Mouse (Mus musculus): Measurements from ENCODE around the gene Vps37c. TPM values are rescaled to one million over a fixed set of nuclear protein-coding genes. Genes with fewer than 3 reads are reported as not detected.

Vps37c gene
- polyA plus RNA-seq, 1 experiment from 2014 or later: 36.6 TPM

- Histone ChIP-seq H3K9me3 (replicated peaks) (no peaks in the 10 kb centered on the region), H3K4me1 (no peaks in the 10 kb centered on the region), H3K9ac (no peak overlapping the region), H3K4me3 (no peak overlapping the region), H3K27ac (no peak overlapping the region), H3K36me3 (no peaks in the 10 kb centered on the region), H3K4me2 (replicated peaks) (no peak overlapping the region), H3K27me3 (no peaks in the 10 kb centered on the region)
- ATAC-seq (ENCODE audit: low FRiP score): no peak
- WGBS: 88% methylated on average over 1 of the region's 1 CpGs
Observed at GRCm38 (mm10) chr19:10751607-10752006, 63.1 kb downstream of the Vps37c start.

GRCm38 (mm10) chr19:10752106-10752505 is 63.6 kb downstream of the Vps37c start:
- no peaks in the 10 kb centered on the region for H3K36me3 ChIP-seq
- H3K4me3 ChIP-seq: no peak overlapping the region
- no peaks in the 10 kb centered on the region for H3K4me1 ChIP-seq
- H3K4me2 ChIP-seq (replicated peaks): no peak overlapping the region
- no peaks in the 10 kb centered on the region for H3K9me3 ChIP-seq (replicated peaks)
- 86% methylated on average over 6 of the region's 6 CpGs for WGBS
- ATAC-seq (ENCODE audit: low FRiP score): no peak
- H3K27me3 ChIP-seq: no peaks in the 10 kb centered on the region
- no peak overlapping the region for H3K9ac ChIP-seq
- H3K27ac ChIP-seq: no peak overlapping the region

GRCm38 (mm10) chr19:10752646-10753045 is 64.1 kb downstream of the Vps37c start:
- Histone ChIP-seq H3K27ac (no peak overlapping the region), H3K4me3 (no peak overlapping the region), H3K9ac (no peak overlapping the region), H3K4me2 (replicated peaks) (no peak overlapping the region), H3K4me1 (no peaks in the 10 kb centered on the region), H3K9me3 (replicated peaks) (no peaks in the 10 kb centered on the region), H3K27me3 (no peaks in the 10 kb centered on the region), H3K36me3 (no peaks in the 10 kb centered on the region)
- 93% methylated on average over 5 of the region's 5 CpGs for WGBS
- ATAC-seq (ENCODE audit: low FRiP score): no peak

GRCm38 (mm10) chr19:10757125-10757524 is 68.6 kb downstream of the Vps37c start:
- Histone ChIP-seq H3K4me3 (no peak overlapping the region), H3K9ac (no peak overlapping the region), H3K27ac (no peak overlapping the region), H3K9me3 (replicated peaks) (no peaks in the 10 kb centered on the region), H3K4me1 (peaks cover 11% of the 10 kb centered on the region), H3K4me2 (replicated peaks) (no peak overlapping the region), H3K36me3 (no peaks in the 10 kb centered on the region), H3K27me3 (no peaks in the 10 kb centered on the region)
- ATAC-seq (ENCODE audit: low FRiP score): no peak

GRCm38 (mm10) chr19:10757526-10757925 is 69.0 kb downstream of the Vps37c start:
- H3K27me3 ChIP-seq: no peaks in the 10 kb centered on the region
- no peaks in the 10 kb centered on the region for H3K9me3 ChIP-seq (replicated peaks)
- no peak overlapping the region for H3K4me3 ChIP-seq
- no peaks in the 10 kb centered on the region for H3K36me3 ChIP-seq
- peaks cover 11% of the 10 kb centered on the region for H3K4me1 ChIP-seq
- no peak for ATAC-seq (ENCODE audit: low FRiP score)
- WGBS: 94% methylated on average over 2 of the region's 2 CpGs
- no peak overlapping the region for H3K9ac ChIP-seq
- H3K4me2 ChIP-seq (replicated peaks): no peak overlapping the region
- no peak overlapping the region for H3K27ac ChIP-seq

- no peak for ATAC-seq (ENCODE audit: low FRiP score)
- no peak overlapping the region for H3K4me3 ChIP-seq
- no peaks in the 10 kb centered on the region for H3K27me3 ChIP-seq
- no peak overlapping the region for H3K4me2 ChIP-seq (replicated peaks)
- no peaks in the 10 kb centered on the region for H3K36me3 ChIP-seq
- WGBS: 45% methylated on average over 6 of the region's 6 CpGs
- no peak overlapping the region for H3K27ac ChIP-seq
- H3K9me3 ChIP-seq (replicated peaks): no peaks in the 10 kb centered on the region
- no peak overlapping the region for H3K9ac ChIP-seq
- peaks cover 11% of the 10 kb centered on the region for H3K4me1 ChIP-seq
Observed at GRCm38 (mm10) chr19:10758708-10759107, 70.2 kb downstream of the Vps37c start.

- ATAC-seq (ENCODE audit: low FRiP score): no peak
- no peaks in the 10 kb centered on the region for H3K36me3 ChIP-seq
- H3K27me3 ChIP-seq: no peaks in the 10 kb centered on the region
- no peak overlapping the region for H3K4me3 ChIP-seq
- no peaks in the 10 kb centered on the region for H3K9me3 ChIP-seq (replicated peaks)
- H3K27ac ChIP-seq: no peak overlapping the region
- no peak overlapping the region for H3K4me2 ChIP-seq (replicated peaks)
- H3K9ac ChIP-seq: no peak overlapping the region
- H3K4me1 ChIP-seq: peaks cover 11% of the 10 kb centered on the region
Observed at GRCm38 (mm10) chr19:10759525-10759924, 71.0 kb downstream of the Vps37c start.

GRCm38 (mm10) chr19:10759983-10760831 is 71.7 kb downstream of the Vps37c start:
- Histone ChIP-seq H3K9me3 (replicated peaks) (no peaks in the 10 kb centered on the region), H3K4me3 (no peak overlapping the region), H3K4me1 (peaks cover 11% of the 10 kb centered on the region), H3K27me3 (no peaks in the 10 kb centered on the region), H3K9ac (no peak overlapping the region), H3K36me3 (no peaks in the 10 kb centered on the region), H3K4me2 (replicated peaks) (no peak overlapping the region), H3K27ac (no peak overlapping the region)
- ATAC-seq (ENCODE audit: low FRiP score): no peak
- 89% methylated on average over 9 of the region's 9 CpGs for WGBS

- H3K9ac ChIP-seq: no peak overlapping the region
- peaks cover 11% of the 10 kb centered on the region for H3K4me1 ChIP-seq
- H3K27ac ChIP-seq: no peak overlapping the region
- no peak overlapping the region for H3K4me2 ChIP-seq (replicated peaks)
- ATAC-seq (ENCODE audit: low FRiP score): no peak
- no peak overlapping the region for H3K4me3 ChIP-seq
- no peaks in the 10 kb centered on the region for H3K36me3 ChIP-seq
- H3K27me3 ChIP-seq: no peaks in the 10 kb centered on the region
- 89% methylated on average over 8 of the region's 8 CpGs for WGBS
- no peaks in the 10 kb centered on the region for H3K9me3 ChIP-seq (replicated peaks)
Observed at GRCm38 (mm10) chr19:10761794-10762415, 73.4 kb downstream of the Vps37c start.

- H3K36me3 ChIP-seq: no peaks in the 10 kb centered on the region
- no peak overlapping the region for H3K4me3 ChIP-seq
- H3K27me3 ChIP-seq: no peaks in the 10 kb centered on the region
- no peak overlapping the region for H3K27ac ChIP-seq
- no peak for ATAC-seq (ENCODE audit: low FRiP score)
- 84% methylated on average over 6 of the region's 6 CpGs for WGBS
- no peaks in the 10 kb centered on the region for H3K9me3 ChIP-seq (replicated peaks)
- H3K9ac ChIP-seq: no peak overlapping the region
- H3K4me1 ChIP-seq: peaks cover 11% of the 10 kb centered on the region
- no peak overlapping the region for H3K4me2 ChIP-seq (replicated peaks)
Observed at GRCm38 (mm10) chr19:10762468-10762867, 73.9 kb downstream of the Vps37c start.

GRCm38 (mm10) chr19:10763381-10764031 is 75.0 kb downstream of the Vps37c start:
- no peak overlapping the region for H3K27ac ChIP-seq
- 85% methylated on average over 21 of the region's 21 CpGs for WGBS
- no peaks in the 10 kb centered on the region for H3K27me3 ChIP-seq
- ATAC-seq (ENCODE audit: low FRiP score): no peak
- H3K4me1 ChIP-seq: peaks cover 9% of the 10 kb centered on the region
- no peak overlapping the region for H3K9ac ChIP-seq
- H3K4me2 ChIP-seq (replicated peaks): no peak overlapping the region
- H3K36me3 ChIP-seq: no peaks in the 10 kb centered on the region
- H3K9me3 ChIP-seq (replicated peaks): no peaks in the 10 kb centered on the region
- no peak overlapping the region for H3K4me3 ChIP-seq
